Mouse (Mus musculus): ENCODE results near the gene Snd1.

DNA sequence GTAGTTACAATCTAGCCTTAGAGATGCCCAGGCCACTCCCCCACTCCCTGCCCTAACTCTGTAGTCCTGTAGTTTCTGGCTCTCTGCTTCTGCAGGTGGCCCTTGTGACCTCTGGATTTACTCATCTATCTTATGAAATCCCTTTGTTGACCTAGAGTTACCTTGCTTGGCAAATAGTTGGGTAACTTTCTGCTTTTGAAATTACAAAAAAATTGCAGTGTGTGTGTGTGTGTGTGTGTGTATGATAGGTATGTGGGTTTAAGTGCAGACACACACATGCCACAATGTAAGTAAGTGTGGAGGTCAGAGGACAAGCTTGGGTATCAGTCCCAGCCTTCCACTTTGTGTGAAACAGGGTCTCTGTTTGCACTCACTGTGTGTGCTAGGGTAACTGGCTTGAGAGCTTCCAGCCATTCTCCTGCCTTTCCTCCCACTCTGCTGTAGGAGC, 15.7 kb upstream of the Snd1 start:
- TF ChIP-seq CTCF (conservative IDR thresholded peaks at IDR 0.05 in 1 of 2, IDR thresholded peaks at IDR 0.05 in 1 of 2; ENCODE audit: low read depth in 2 of 2, low read length in 2 of 2) (no peak), ZNF384 (IDR thresholded peaks at IDR 0.05; ENCODE audit: low read depth, low read length) (no peak), RCOR1 (conservative IDR thresholded peaks at IDR 0.05; ENCODE audit: low read depth, low read length) (no peak), POLR2A (IDR thresholded peaks at IDR 0.05; ENCODE audit: low read depth, low read length) (no peak), KAT2A (IDR thresholded peaks at IDR 0.05; ENCODE audit: insufficient replicate concordance, low read length) (no peak), UBTF (IDR thresholded peaks at IDR 0.05; ENCODE audit: low read depth, low read length) (no peak), ZMIZ1 (IDR thresholded peaks at IDR 0.05; ENCODE audit: low read depth, low read length) (no peak), POLR2AphosphoS2 (IDR thresholded peaks at IDR 0.05; ENCODE audit: low read depth, low read length) (no peak), EP300 (IDR thresholded peaks at IDR 0.05; ENCODE audit: low read length) (no peak), USF2 (conservative IDR thresholded peaks at IDR 0.05; ENCODE audit: low read depth, low read length) (no peak), E2F4 (IDR thresholded peaks at IDR 0.05; ENCODE audit: insufficient replicate concordance, low read depth, low read length) (no peak)
